Mouse (Mus musculus): ENCODE measurements around the gene Tpbgl.

DNA sequence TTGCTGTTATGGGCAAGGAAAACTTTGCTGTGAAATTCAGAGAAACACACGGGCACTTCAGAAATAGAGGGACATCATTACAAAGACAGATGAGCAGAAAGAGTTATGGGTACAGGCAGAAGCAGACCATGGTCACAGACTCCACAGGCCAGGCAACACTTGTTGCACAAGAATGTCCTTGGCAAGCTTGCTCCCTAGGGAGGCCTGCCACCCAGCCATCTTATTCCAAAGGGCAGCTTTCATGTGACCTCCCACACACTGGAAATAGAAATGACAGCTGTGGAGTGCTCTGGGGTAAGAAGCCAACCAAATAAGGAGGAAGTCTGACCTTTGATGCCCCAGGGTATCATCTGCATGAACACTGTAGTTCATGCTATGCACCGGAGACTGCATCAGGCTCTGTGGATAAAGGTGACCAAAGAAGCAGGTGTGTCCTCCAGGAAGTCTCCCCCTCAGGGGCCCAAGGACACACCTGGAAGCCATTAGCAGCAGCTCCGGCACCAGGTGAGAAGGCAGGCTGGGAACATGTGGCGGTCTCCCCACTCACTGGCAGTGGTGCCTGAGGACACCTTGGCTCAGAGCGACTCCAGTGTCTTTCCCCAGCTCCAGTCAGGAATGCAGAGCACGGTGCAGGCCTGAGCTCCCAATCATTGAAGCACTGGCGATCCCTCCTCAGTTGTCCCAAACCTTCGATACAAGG lies 7.2 kb upstream of the Tpbgl start:
- TF ChIP-seq CTCF (IDR thresholded peaks at IDR 0.05; ENCODE audit: insufficient read depth, low read length): no peak
- no peak for TF ChIP-seq POLR2A (IDR thresholded peaks at IDR 0.05; ENCODE audit: borderline replicate concordance, extremely low read depth, low read depth, low read length)
